Mouse (Mus musculus): ENCODE results near the gene Adra1d. TPM values are rescaled to one million over a fixed set of nuclear protein-coding genes. Genes with fewer than 3 reads are reported as not detected.

Gene Adra1d
- polyA plus RNA-seq, 1 experiment from 2014 or later: 0.51 TPM

- Histone ChIP-seq H3K9ac (peak overlapping the region; percentile 34; the same call in 1 of the 2 replicates), H3K27ac (0 out of 2 replicates have a peak overlapping the region, but pooled peaks have one; percentile 9), H3K4me2 (replicated peaks) (peak overlapping the region; percentile 50), H3K9me3 (no peaks in the 10 kb centered on the region), H3K4me3 (peak overlapping the region; percentile 13; the same call in 1 of the 2 replicates), H3K27me3 (no peaks in the 10 kb centered on the region), H3K4me1 (peaks cover 50% of the 10 kb centered on the region), H3K36me3 (no peaks in the 10 kb centered on the region; the same call in 1 of the 2 replicates)
- 17% methylated on average over 17 of the region's 17 CpGs for WGBS
- ATAC-seq (ENCODE audit: insufficient number of reproducible peaks, insufficient read depth, low FRiP score, low TSS enrichment): no peak
Observed at GRCm38 (mm10) chr2:131509671-131510313, 52.3 kb downstream of the Adra1d start.

- H3K4me1 ChIP-seq: peaks cover 56% of the 10 kb centered on the region
- no peaks in the 10 kb centered on the region for H3K27me3 ChIP-seq
- no peak overlapping the region for H3K4me2 ChIP-seq (replicated peaks)
- WGBS: 33% methylated on average over 2 of the region's 2 CpGs
- ATAC-seq (ENCODE audit: insufficient number of reproducible peaks, insufficient read depth, low FRiP score, low TSS enrichment): no peak
- H3K27ac ChIP-seq: 0 out of 2 replicates have a peak overlapping the region, but pooled peaks have one; percentile 8
- no peak overlapping the region for H3K4me3 ChIP-seq
- H3K9me3 ChIP-seq: no peaks in the 10 kb centered on the region
- no peak overlapping the region for H3K9ac ChIP-seq
- H3K36me3 ChIP-seq: no peaks in the 10 kb centered on the region; the same call in 1 of the 2 replicates
Observed at GRCm38 (mm10) chr2:131508501-131508900, 53.6 kb downstream of the Adra1d start.

- H3K9me3 ChIP-seq: no peaks in the 10 kb centered on the region
- H3K4me1 ChIP-seq: peaks cover 66% of the 10 kb centered on the region
- WGBS: 15% methylated on average over 3 of the region's 3 CpGs
- H3K4me3 ChIP-seq: no peak overlapping the region
- ATAC-seq (ENCODE audit: insufficient number of reproducible peaks, insufficient read depth, low FRiP score, low TSS enrichment): peak; percentile 70
- no peaks in the 10 kb centered on the region for H3K36me3 ChIP-seq
- H3K4me2 ChIP-seq (replicated peaks): peak overlapping the region; percentile 6; the same call in 1 of the 2 replicates
- no peaks in the 10 kb centered on the region for H3K27me3 ChIP-seq
- peak overlapping the region; percentile 92 for H3K27ac ChIP-seq
- H3K9ac ChIP-seq: no peak overlapping the region
Observed at GRCm38 (mm10) chr2:131506358-131506757, 55.7 kb downstream of the Adra1d start.

- Histone ChIP-seq H3K4me1 (peaks cover 74% of the 10 kb centered on the region), H3K36me3 (no peaks in the 10 kb centered on the region), H3K27ac (peak overlapping the region; percentile 92), H3K4me2 (replicated peaks) (no peak overlapping the region), H3K4me3 (no peak overlapping the region), H3K27me3 (no peaks in the 10 kb centered on the region), H3K9ac (no peak overlapping the region), H3K9me3 (no peaks in the 10 kb centered on the region)
- ATAC-seq (ENCODE audit: insufficient number of reproducible peaks, insufficient read depth, low FRiP score, low TSS enrichment): no peak
Observed at GRCm38 (mm10) chr2:131505431-131505830, 56.7 kb downstream of the Adra1d start.

GRCm38 (mm10) chr2:131502561-131502960 is 59.5 kb downstream of the Adra1d start:
- Histone ChIP-seq H3K4me1 (peaks cover 59% of the 10 kb centered on the region), H3K4me2 (replicated peaks) (no peak overlapping the region), H3K27ac (no peak overlapping the region), H3K36me3 (no peaks in the 10 kb centered on the region), H3K9me3 (no peaks in the 10 kb centered on the region), H3K27me3 (no peaks in the 10 kb centered on the region), H3K9ac (no peak overlapping the region), H3K4me3 (no peak overlapping the region)
- WGBS: 64% methylated on average over 5 of the region's 5 CpGs
- ATAC-seq (ENCODE audit: insufficient number of reproducible peaks, insufficient read depth, low FRiP score, low TSS enrichment): no peak

- 50% methylated on average over 5 of the region's 5 CpGs for WGBS
Observed at GRCm38 (mm10) chr2:131501886-131502285, 60.2 kb downstream of the Adra1d start.

GRCm38 (mm10) chr2:131499290-131499845 is 62.7 kb downstream of the Adra1d start:
- H3K36me3 ChIP-seq: no peaks in the 10 kb centered on the region
- no peaks in the 10 kb centered on the region for H3K27me3 ChIP-seq
- ATAC-seq (ENCODE audit: insufficient number of reproducible peaks, insufficient read depth, low FRiP score, low TSS enrichment): no peak
- H3K9ac ChIP-seq: no peak overlapping the region
- H3K27ac ChIP-seq: no peak overlapping the region
- 72% methylated on average over 5 of the region's 5 CpGs for whole genome bisulfite sequencing
- no peak overlapping the region for H3K4me2 ChIP-seq (replicated peaks)
- no peaks in the 10 kb centered on the region for H3K9me3 ChIP-seq
- peaks cover 38% of the 10 kb centered on the region for H3K4me1 ChIP-seq
- H3K4me3 ChIP-seq: no peak overlapping the region

More at GRCm38 (mm10) chr2:131501886-131502285, 60.2 kb downstream of the Adra1d start:
- Histone ChIP-seq H3K4me1 (peaks cover 58% of the 10 kb centered on the region), H3K9ac (no peak overlapping the region), H3K27ac (peak overlapping the region; percentile 65; the same call in 1 of the 2 replicates), H3K36me3 (no peaks in the 10 kb centered on the region), H3K4me3 (no peak overlapping the region), H3K4me2 (replicated peaks) (no peak overlapping the region), H3K9me3 (no peaks in the 10 kb centered on the region), H3K27me3 (no peaks in the 10 kb centered on the region)
- ATAC-seq (ENCODE audit: insufficient number of reproducible peaks, insufficient read depth, low FRiP score, low TSS enrichment): no peak

- no peak for ATAC-seq (ENCODE audit: insufficient number of reproducible peaks, insufficient read depth, low FRiP score, low TSS enrichment)
- WGBS: 69% methylated on average over 7 of the region's 7 CpGs
- Histone ChIP-seq H3K27ac (no peak overlapping the region), H3K27me3 (no peaks in the 10 kb centered on the region), H3K4me1 (peaks cover 41% of the 10 kb centered on the region), H3K4me2 (replicated peaks) (no peak overlapping the region), H3K4me3 (no peak overlapping the region), H3K9me3 (no peaks in the 10 kb centered on the region), H3K9ac (no peak overlapping the region), H3K36me3 (no peaks in the 10 kb centered on the region)
Observed at GRCm38 (mm10) chr2:131498219-131498618, 63.9 kb downstream of the Adra1d start.

GRCm38 (mm10) chr2:131497224-131497856 is 64.7 kb downstream of the Adra1d start:
- Histone ChIP-seq H3K4me3 (no peak overlapping the region), H3K9ac (no peak overlapping the region), H3K9me3 (no peaks in the 10 kb centered on the region), H3K4me1 (peaks cover 47% of the 10 kb centered on the region), H3K4me2 (replicated peaks) (no peak overlapping the region), H3K27me3 (no peaks in the 10 kb centered on the region), H3K27ac (no peak overlapping the region), H3K36me3 (no peaks in the 10 kb centered on the region)
- ATAC-seq (ENCODE audit: insufficient number of reproducible peaks, insufficient read depth, low FRiP score, low TSS enrichment): no peak
- 89% methylated on average over 4 of the region's 4 CpGs for WGBS

- WGBS: 86% methylated on average over 5 of the region's 5 CpGs
- no peak overlapping the region for H3K4me3 ChIP-seq
- no peak for ATAC-seq (ENCODE audit: insufficient number of reproducible peaks, insufficient read depth, low FRiP score, low TSS enrichment)
- H3K9ac ChIP-seq: no peak overlapping the region
- H3K4me2 ChIP-seq (replicated peaks): no peak overlapping the region
- peaks cover 43% of the 10 kb centered on the region for H3K4me1 ChIP-seq
- no peaks in the 10 kb centered on the region for H3K36me3 ChIP-seq
- no peaks in the 10 kb centered on the region for H3K27me3 ChIP-seq
- no peak overlapping the region for H3K27ac ChIP-seq
- no peaks in the 10 kb centered on the region for H3K9me3 ChIP-seq
Observed at GRCm38 (mm10) chr2:131496125-131496820, 65.8 kb downstream of the Adra1d start.

Data from embryonic facial prominence, embryonic 12.5 days (tissue).